Mouse (Mus musculus) skeletal muscle tissue, adult 2 months (tissue): ENCODE data around the gene F2r.

Source experiments
- DNase-seq: peaks from one replicate; pipeline ENCODE4 v3.0.0-alpha.2; 2012; ENCODE audit warnings: low read depth, low spot score

The F2r gene

GRCm38 (mm10) chr13:95618309-95618712 lies at the start of gene F2r:
Gene F2r, minus strand, starts transcription at chr13:95618487.
- peak; percentile 45 for DNase-seq

DNA sequence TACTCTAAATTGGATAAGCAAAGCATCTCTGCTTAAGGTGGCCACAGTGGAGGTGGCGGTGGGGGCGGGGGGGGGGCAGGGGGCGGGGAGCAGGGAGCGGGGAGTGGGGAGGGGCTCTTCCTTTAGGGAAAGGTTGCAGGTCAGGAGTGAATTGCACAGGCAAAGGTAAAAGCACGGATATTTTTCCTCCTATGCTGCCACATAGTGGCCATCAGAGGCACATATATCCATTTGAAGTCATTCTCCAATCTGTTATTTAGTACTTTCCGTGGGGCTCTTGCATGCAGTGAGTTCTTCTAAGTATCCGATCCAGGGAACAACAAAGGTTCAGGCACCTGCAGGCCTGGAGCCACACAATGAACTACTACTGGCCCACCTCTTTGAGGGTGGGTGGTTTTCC lies 49.0 kb upstream of the F2r start:
- no peak for DNase-seq

GRCm38 (mm10) chr13:95665644-95666356 lies 47.5 kb upstream of the F2r start:
- no peak for DNase-seq

DNA sequence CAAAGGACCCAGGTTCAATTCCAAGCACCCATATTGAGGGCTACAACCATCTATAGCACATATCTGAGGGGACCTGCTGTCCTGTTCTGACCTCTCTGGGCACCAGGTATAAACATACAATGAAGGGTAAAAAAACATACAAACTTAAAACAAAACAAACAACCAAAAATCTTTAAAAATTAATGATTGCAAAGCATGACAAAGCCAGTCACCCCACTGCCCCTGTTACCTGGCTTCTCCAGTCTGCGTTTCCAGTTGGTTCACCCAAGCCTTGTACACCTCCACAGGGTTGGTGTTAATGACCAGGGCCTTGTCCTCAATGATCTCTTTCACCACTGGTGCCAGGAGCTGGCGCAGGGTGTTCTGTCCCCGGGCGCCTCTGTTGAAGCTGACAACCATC lies 45.5 kb upstream of the F2r start:
- DNase-seq, result no peak

DNA sequence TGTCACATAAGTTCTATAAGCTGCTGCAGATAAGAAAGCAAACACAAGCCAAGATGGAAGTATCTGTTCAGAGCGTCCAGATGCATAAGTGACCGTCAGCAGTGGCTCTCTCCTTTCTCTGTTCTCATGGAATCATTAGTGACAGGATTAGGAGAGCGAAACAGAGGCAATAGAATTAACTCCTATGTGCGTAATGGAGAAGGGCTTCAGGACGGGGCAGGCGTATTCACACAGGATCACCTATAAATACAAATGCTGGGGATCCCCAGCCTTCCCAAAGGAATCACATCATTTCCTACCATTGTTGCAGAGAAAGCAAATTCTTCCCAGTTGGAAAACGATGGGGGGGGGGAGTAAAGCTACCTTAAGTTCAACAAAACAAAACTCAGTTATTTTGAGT lies 41.1 kb upstream of the F2r start:
- DNase-seq, result no peak

DNA sequence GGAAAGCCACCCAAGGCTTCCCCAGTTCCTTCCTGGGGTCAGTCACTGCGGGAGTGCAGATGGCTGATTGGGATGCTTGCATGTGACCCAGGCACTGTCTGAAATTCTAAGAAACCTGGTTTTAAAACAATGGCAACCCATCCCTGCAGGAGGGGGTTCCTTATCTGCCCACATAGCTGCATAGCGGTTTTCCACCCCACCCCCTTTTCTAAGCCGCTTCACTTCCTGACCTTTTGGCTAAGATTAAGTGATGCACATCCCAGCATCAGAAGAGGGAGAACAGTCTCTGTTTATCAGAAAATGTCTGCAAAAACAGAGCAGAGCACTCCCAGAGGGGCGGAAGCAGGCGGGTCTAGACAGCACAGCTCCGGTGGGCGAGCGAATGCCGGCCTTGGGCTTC lies 38.9 kb upstream of the F2r start:
- no peak for DNase-seq

GRCm38 (mm10) chr13:95655284-95655683 lies 37.0 kb upstream of the F2r start:
- DNase-seq, result no peak

DNA sequence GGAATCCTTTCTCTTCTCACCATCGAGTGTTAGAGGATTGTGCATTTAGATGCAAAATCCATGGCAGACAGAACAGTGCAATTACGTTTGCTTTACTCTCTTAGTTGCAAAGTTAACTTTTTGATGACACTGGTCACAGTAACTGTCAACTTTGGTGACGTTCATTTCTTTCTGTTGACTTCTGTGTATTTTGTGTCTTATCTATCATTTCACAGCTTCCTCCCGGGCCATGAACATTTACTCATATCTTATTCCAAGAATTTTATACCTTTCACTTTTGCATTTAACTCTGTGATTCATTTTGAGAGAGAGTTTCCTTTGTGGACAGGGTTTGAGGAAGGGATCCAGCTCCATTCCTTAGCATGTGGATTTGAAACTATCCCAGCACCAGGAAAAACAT lies 35.4 kb upstream of the F2r start:
- no peak for DNase-seq

DNA sequence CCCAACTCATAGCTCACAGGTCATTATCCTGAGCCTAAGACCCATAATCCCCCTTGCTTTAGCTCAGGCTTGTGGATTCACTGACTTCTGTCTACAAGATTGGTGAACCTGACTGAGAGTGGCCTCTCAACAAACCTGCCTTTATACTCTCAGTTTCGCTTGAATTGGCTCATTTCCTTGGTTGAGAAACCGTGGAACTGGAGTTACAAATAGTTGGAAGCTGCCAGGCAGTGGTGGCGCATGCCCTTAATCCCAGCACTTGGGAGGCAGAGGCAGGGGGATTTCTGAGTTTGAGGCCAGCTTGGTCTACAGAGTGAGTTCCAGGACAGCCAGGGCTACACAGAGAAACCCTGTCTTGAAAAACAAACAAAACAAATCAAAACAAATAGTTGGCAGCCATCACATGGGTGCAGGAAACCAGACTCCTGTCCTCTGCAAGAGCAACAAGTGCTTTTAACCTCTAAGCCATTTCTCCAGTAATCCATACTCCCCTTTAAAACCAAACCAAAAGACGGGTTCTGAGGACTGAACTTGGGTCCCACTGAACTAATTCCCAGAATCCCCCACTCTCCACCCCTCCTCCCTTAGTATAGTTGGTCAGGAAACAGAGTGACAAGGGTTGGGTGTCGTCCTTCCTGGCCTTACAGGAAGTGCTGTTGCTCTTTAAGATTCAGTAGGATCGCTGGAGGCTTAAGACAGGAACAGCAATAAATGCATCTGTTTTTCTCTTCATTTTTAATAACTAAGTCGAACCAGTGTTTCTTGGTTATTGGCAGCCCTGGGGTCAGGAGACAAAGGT lies 33.8 kb upstream of the F2r start:
- DNase-seq, result no peak

DNA sequence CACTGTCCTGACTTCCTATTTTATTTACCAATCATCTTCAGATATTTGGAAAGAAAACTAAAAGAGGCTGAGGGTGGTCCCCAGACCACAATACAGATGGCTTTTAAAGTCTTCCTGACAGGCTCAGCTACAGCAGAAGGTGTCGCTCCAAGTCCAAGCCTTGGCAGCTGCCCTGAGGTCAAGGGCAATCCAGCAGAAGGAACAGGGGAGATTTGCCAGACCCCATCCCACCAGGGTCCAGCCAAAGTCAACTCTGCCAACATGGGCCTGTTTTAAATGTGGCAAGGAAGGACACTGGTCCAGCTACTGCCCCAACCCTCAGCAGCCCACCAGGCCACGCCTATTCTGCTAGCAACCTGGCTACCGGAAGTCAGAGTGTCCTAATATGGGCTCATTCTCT lies 31.7 kb upstream of the F2r start:
- no peak for DNase-seq

DNA sequence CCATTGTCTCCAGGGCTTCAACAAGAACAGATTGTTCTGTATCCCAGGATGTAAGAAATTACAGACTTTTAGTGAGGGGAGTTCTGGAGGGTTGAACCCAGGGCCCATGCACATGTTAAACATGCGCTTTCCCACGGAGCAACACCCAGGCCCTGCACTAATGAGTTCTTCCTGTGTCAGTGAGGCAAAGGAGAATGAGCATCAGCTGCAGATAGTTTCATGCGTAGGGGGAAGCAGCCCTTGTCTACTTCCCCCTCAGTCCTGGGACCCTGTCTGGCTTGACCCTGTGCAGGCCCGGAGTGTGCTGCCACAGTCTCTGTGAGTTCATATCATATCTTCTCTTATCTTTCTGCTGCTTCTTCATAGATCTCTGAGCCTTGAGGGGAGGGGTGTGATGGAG lies 29.0 kb upstream of the F2r start:
- DNase-seq, result no peak

GRCm38 (mm10) chr13:95646687-95647111 lies 28.4 kb upstream of the F2r start:
- no peak for DNase-seq

- DNase-seq, result no peak
Observed at GRCm38 (mm10) chr13:95643740-95644139, 25.5 kb upstream of the F2r start.

DNA sequence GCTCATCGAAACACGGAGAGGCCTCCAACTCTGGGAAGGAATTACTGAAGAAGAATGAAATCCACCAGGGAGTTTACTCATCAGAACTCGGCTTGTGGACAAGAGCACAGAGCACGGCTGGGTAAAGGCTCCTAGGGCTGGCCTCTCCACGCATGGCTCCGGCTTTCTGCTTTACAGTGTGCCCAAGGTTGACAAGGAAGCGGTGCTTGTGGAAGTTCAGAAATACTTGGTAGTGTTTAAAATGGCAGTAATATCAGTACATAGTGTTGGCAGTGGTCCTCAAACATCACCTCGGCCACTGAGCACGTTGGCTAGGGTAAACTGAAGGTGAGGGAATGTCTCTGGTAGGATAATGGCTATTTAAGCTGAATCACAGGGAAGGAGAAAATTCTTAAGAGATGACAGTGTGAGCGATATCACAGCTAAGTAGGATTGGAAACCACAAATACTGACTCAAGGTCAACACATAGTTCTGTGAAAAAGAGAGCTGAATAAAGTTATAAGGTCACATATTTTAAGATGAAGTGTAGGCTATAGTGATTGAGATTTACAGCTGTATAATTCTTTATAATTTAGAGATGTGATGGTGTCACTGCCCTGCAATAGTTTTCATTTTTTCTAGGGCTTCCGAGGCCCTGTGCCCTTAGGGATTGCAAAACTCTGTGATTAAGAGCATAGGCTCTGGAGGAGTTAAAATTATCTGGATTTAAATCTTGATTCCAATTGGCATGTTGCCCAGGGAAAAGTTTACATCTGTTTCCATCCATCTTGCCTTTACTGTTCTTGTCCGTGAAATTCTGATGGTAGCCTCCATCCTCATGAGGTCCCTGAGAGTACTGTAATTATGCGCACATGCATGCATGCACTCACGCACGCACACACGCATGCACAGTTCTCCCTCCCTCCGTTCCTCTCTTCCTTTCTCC lies 23.0 kb upstream of the F2r start:
- DNase-seq, result no peak

DNA sequence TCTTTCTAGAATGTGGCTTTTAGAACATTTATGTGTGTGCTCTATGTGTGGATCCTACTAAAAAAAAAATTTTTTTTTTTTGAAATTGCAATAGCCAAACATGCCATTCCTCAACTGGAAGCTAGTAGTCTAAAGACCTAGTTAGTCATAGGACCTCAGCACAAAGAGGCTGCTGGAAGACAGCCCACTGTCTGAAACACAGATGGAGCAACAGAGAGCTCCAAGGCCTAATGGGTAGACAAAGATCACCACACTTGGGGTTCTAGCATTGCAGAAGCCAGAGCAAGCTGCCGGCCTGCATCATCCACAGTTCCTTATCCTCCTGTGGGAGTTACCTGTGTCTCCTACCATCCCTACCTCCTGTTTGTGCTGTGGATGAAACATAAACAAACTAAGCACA lies 22.1 kb upstream of the F2r start:
- DNase-seq, result no peak

DNA sequence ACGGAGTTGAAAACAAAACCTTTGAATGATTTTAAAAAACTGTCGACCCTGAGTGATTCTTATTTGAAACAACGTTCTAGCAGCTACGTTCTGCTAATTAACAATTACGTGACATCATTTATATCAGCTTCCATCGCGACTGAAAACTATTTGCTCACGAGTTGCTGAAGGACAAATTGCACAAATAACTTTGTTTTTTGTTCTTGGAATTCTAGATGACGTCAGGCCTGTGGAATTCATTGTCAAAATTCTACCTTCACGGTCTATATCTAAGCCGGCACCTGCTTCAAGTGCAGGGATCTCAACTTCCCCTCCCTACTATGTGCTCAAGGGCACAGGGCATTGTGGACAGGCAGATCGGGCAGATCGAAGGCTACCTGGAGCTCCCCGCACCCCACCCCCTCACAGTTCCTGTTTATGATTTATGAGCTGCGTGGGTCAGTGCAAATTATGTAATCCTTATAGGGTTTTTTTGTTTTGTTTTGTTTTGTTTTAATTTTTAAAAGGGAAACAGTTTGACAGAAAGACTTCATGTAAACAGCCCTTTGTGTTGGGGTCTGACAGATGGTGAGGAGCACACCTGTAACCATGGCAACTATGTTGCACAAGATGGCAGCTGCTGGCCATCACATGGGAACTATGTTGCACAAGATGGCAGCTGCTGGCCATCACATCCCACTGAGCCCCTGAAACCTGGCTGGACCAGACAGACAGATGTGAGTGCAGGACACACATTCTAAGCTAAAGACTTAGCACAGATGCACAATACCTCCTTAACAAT lies 21.2 kb upstream of the F2r start:
- DNase-seq, result no peak

- no peak for DNase-seq
Observed at GRCm38 (mm10) chr13:95638894-95639293, 20.6 kb upstream of the F2r start.

- DNase-seq, result no peak
Observed at GRCm38 (mm10) chr13:95637737-95638136, 19.4 kb upstream of the F2r start.

DNA sequence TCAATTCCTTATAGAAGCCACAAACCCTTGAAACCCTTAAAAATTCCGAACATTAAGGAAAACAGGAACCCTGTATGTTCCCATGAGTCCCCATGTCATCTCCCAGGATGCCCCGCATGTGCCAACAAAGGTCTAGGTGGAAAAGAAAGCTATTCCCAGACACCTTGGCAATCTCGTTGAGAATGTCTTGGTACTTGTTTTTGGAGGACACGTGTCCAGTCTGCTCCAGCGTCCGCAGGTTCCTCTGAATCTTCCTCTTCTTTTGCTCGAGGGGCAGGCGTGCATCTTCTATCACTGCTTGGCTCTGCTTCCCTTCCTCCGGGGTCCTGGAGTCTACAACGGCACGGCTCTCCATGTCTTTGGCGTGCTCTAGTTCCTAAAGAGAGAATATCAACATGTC lies 17.0 kb upstream of the F2r start:
- no peak for DNase-seq

DNA sequence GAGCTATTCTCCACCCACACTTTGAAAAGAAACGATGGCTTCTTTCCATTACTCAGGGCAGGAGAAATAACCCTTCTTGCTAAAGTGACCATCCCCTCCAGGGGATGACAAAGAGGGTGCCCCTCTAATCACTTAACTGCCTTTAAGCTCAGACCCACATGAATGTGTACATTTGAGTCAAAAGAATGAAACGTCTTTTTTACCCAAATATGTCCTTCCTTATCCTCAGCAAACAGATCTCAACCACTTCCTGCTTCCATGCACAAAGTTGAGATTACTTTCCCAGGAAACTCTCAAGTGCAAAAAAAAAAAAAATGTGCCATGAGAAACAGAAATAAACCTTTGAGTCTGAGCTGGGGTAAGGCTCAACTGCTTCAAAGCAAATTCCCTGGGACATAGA lies 16.2 kb upstream of the F2r start:
- DNase-seq, result no peak

DNA sequence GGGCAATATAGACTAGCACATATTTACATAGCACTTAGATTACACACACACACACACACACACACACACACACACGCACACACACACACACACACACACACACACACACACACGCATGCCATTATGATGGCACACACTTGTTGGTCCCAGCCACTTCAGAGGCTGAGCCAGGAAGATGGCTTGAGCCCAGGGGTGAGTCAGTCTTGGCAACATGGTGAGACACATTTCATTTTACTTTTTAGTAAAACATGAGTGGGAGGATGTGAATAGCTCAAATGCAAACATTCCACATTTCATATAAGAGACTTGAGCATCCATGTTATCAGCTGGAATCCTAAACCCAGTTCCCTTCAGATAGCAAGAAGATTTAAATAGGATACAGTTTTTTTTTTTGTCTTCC lies 15.1 kb upstream of the F2r start:
- DNase-seq, result no peak
